Mouse (Mus musculus): Measurements from ENCODE around the gene Cdk14. TPM values are rescaled to one million over a fixed set of nuclear protein-coding genes. Genes with fewer than 3 reads are reported as not detected.

Gene Cdk14
- polyA plus RNA-seq, 1 experiment from 2014 or later = 23.5 TPM

DNA sequence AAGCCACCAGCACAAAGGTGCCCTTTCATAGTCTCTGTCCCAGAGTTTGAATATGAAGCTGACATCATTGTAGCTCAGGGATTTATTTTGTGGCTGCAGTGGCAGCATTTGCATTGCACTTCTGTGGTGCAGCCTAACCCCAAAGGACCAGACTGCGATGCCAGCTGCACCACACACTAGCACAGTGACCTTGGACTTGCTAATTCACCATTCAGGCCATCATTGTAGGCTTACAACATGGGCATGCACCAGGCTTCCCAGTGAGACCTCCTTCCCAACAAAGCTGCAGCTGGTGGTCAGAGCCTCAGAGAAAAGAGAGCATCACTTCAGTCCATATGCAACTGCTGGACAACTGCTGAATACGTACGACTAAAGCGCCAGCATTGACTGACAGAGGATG, 629.8 kb downstream of the Cdk14 start:
- H3K4me1 ChIP-seq (replicated peaks; ENCODE audit: control insufficient read depth, insufficient read depth, low read length) = no peaks in the 10 kb centered on the region
- H3K27me3 ChIP-seq (ENCODE audit: control insufficient read depth, insufficient read depth, low read length) = no peaks in the 10 kb centered on the region
- H3K9ac ChIP-seq (ENCODE audit: low read length) = no peak overlapping the region
- H3K4me2 ChIP-seq (ENCODE audit: low read depth, low read length, severe bottlenecking) = no peak overlapping the region
- H3K36me3 ChIP-seq (ENCODE audit: control insufficient read depth, insufficient read depth, low read length) = no peaks in the 10 kb centered on the region
- H3K27ac ChIP-seq (ENCODE audit: low read depth, low read length) = no peak overlapping the region
- 83% methylated on average over 4 of the region's 4 CpGs for WGBS
- no peaks in the 10 kb centered on the region for H3K9me3 ChIP-seq (ENCODE audit: control insufficient read depth, low read length)
- DNase-seq (ENCODE audit: low spot score) (no peak), ATAC-seq (replicated peaks; ENCODE audit: low FRiP score) (no peak; the same call in 1 of the 2 replicates)
- no peak overlapping the region for H3K4me3 ChIP-seq (ENCODE audit: low read depth, low read length)

DNA sequence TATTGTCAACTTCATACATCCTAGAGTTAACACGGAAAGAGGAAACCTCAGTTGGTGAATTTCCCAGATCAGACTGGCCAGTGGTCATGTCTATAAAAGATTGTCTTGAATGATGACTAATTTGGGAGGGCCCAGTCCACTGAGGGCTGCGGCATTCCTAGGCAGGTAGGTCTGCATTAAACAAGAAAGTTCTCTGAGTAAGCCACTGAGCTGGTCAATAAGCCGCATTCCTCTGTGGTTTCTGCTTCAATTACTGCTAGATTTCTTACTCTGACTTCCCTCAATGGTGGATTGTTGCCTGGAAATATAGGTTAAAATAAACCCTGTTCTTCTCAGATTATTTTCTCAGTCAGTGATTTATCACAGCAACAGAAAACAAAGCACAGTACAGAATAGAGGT, 631.6 kb downstream of the Cdk14 start:
- Histone ChIP-seq H3K4me3 (ENCODE audit: low read depth, low read length) (no peak overlapping the region), H3K4me1 (replicated peaks; ENCODE audit: control insufficient read depth, insufficient read depth, low read length) (no peaks in the 10 kb centered on the region), H3K9ac (ENCODE audit: low read length) (no peak overlapping the region), H3K36me3 (ENCODE audit: control insufficient read depth, insufficient read depth, low read length) (no peaks in the 10 kb centered on the region), H3K27me3 (ENCODE audit: control insufficient read depth, insufficient read depth, low read length) (no peaks in the 10 kb centered on the region), H3K27ac (ENCODE audit: low read depth, low read length) (no peak overlapping the region), H3K9me3 (ENCODE audit: control insufficient read depth, low read length) (no peaks in the 10 kb centered on the region), H3K4me2 (ENCODE audit: low read depth, low read length, severe bottlenecking) (no peak overlapping the region)
- no peak for DNase-seq (ENCODE audit: low spot score)
- 89% methylated on average over 3 of the region's 3 CpGs for WGBS
- no peak for ATAC-seq (replicated peaks; ENCODE audit: low FRiP score)

DNA sequence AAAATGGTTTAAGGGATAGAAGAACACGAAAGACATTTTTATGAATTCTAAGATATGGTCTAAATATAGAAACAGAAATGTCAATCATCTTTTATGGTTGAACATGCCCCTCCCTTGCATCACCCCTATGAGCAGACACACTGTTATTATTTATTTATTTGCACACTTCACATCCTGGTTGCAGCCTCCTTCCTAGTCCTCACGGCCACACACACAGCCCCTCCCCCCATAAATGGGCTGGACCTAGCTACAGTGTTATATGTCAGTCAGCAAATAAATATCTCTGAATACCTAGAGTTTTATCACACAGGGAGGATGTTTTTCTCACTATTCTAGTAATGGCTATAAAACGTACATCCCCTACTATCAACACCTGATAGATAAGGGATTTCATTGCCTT, 633.3 kb downstream of the Cdk14 start:
- Histone ChIP-seq H3K9me3 (ENCODE audit: control insufficient read depth, low read length) (no peaks in the 10 kb centered on the region), H3K4me2 (ENCODE audit: low read depth, low read length, severe bottlenecking) (no peak overlapping the region), H3K27ac (ENCODE audit: low read depth, low read length) (no peak overlapping the region), H3K27me3 (ENCODE audit: control insufficient read depth, insufficient read depth, low read length) (no peaks in the 10 kb centered on the region), H3K36me3 (ENCODE audit: control insufficient read depth, insufficient read depth, low read length) (no peaks in the 10 kb centered on the region), H3K4me3 (ENCODE audit: low read depth, low read length) (no peak overlapping the region), H3K4me1 (replicated peaks; ENCODE audit: control insufficient read depth, insufficient read depth, low read length) (no peaks in the 10 kb centered on the region), H3K9ac (ENCODE audit: low read length) (no peak overlapping the region)
- ATAC-seq (replicated peaks; ENCODE audit: low FRiP score) (no peak), DNase-seq (ENCODE audit: low spot score) (no peak)
- 90% methylated on average over 3 of the region's 3 CpGs for WGBS

DNA sequence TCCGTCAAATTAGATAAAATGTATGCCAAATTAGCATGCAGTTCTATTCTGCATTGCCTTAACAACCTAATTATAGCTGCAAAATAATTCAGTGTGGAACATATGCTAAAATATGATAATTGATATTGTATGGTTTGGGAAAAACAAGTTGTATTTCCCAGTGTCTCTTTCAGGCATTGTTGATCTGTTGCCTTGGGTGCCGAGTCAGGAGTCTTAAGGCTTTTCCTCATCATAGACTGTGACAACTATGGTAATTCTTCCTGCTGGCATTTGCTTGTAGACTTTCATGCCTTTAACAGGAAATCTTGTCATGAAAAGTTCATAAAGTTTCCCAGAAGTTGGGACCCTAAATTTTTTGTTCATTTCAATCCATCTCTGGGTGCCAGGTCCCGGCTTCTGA, 641.8 kb downstream of the Cdk14 start:
- DNase-seq (ENCODE audit: low spot score) = no peak
- H3K27me3 ChIP-seq (ENCODE audit: control insufficient read depth, insufficient read depth, low read length) = no peaks in the 10 kb centered on the region
- H3K9ac ChIP-seq (ENCODE audit: low read length) = no peak overlapping the region
- 86% methylated on average over 3 of the region's 3 CpGs for WGBS
- ATAC-seq (replicated peaks; ENCODE audit: low FRiP score) = no peak
- H3K9me3 ChIP-seq (ENCODE audit: control insufficient read depth, low read length) = no peaks in the 10 kb centered on the region
- no peak overlapping the region for H3K27ac ChIP-seq (ENCODE audit: low read depth, low read length)
- H3K36me3 ChIP-seq (ENCODE audit: control insufficient read depth, insufficient read depth, low read length) = no peaks in the 10 kb centered on the region
- H3K4me2 ChIP-seq (ENCODE audit: low read depth, low read length, severe bottlenecking) = no peak overlapping the region
- H3K4me1 ChIP-seq (replicated peaks; ENCODE audit: control insufficient read depth, insufficient read depth, low read length) = peaks cover 4% of the 10 kb centered on the region
- no peak overlapping the region for H3K4me3 ChIP-seq (ENCODE audit: low read depth, low read length)

DNA sequence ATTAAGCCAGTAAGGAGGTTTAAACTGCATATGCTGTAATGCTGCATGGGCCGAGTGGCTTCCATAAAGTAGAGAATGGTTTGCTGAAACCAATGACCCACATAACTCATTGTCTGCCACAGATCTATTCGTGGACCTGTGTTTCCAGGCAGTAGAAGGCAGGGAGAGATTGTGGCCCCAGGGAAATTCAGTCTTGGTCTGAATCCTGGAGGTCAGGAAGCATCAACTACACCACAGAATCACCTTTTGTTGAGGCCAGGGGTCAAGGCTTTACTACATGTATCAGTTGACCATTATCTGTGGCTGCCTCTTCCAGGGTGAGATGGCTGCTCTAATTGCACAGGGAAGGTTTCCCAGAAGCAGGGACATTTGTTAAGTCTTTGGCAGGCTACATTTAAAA, 643.6 kb downstream of the Cdk14 start:
- ATAC-seq (replicated peaks; ENCODE audit: low FRiP score) (no peak), DNase-seq (ENCODE audit: low spot score) (no peak)
- no peak overlapping the region for H3K4me2 ChIP-seq (ENCODE audit: low read depth, low read length, severe bottlenecking)
- no peak overlapping the region for H3K27ac ChIP-seq (ENCODE audit: low read depth, low read length)
- no peaks in the 10 kb centered on the region for H3K27me3 ChIP-seq (ENCODE audit: control insufficient read depth, insufficient read depth, low read length)
- WGBS = 69% methylated on average over 2 of the region's 2 CpGs
- H3K4me3 ChIP-seq (ENCODE audit: low read depth, low read length) = no peak overlapping the region
- H3K9me3 ChIP-seq (ENCODE audit: control insufficient read depth, low read length) = no peaks in the 10 kb centered on the region
- H3K36me3 ChIP-seq (ENCODE audit: control insufficient read depth, insufficient read depth, low read length) = no peaks in the 10 kb centered on the region
- no peak overlapping the region for H3K9ac ChIP-seq (ENCODE audit: low read length)
- H3K4me1 ChIP-seq (replicated peaks; ENCODE audit: control insufficient read depth, insufficient read depth, low read length) = peaks cover 6% of the 10 kb centered on the region

DNA sequence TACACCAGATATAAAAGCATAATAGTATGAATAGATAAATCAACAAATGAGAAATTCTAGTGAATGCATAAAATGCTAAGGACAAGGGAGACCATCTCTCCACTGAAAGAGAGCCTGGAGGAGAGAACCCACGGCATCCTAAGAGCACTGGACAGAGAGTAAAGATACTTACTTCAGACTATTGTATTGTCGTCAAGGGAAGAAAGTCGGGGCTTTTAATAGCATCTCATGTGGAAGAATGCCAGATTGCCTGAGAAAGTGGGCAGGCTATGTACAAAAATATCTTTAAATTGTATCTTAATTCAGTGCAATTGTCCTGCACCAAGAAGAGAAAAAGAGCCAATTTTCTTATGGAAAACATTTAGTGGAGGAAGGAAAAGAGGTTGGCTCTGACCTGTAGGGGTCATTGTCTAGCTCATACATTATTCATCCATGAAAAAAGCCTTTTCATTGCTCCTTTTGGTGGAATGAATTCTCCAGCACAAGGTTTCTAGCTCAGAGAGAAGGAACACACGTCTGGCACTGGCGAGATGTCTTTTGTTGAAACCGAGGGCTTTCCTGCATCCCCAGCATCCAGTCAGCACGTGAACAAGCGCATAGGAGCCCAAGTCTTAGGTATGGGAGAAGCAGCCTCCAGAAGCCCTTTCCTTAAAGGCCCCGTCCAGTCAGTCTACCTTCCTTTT, 646.9 kb downstream of the Cdk14 start:
- H3K9ac ChIP-seq (ENCODE audit: low read length) = no peak overlapping the region
- no peaks in the 10 kb centered on the region for H3K36me3 ChIP-seq (ENCODE audit: control insufficient read depth, insufficient read depth, low read length)
- H3K9me3 ChIP-seq (ENCODE audit: control insufficient read depth, low read length) = no peaks in the 10 kb centered on the region
- H3K27ac ChIP-seq (ENCODE audit: low read depth, low read length) = peak overlapping the region; percentile 59; the same call in 1 of the 2 replicates
- ATAC-seq (replicated peaks; ENCODE audit: low FRiP score) (peak; percentile 72), DNase-seq (ENCODE audit: low spot score) (no peak)
- H3K4me2 ChIP-seq (ENCODE audit: low read depth, low read length, severe bottlenecking) = no peak overlapping the region
- WGBS = 19% methylated on average over 9 of the region's 9 CpGs
- H3K4me3 ChIP-seq (ENCODE audit: low read depth, low read length) = no peak overlapping the region
- H3K27me3 ChIP-seq (ENCODE audit: control insufficient read depth, insufficient read depth, low read length) = no peaks in the 10 kb centered on the region
- peaks cover 6% of the 10 kb centered on the region for H3K4me1 ChIP-seq (replicated peaks; ENCODE audit: control insufficient read depth, insufficient read depth, low read length)

DNA sequence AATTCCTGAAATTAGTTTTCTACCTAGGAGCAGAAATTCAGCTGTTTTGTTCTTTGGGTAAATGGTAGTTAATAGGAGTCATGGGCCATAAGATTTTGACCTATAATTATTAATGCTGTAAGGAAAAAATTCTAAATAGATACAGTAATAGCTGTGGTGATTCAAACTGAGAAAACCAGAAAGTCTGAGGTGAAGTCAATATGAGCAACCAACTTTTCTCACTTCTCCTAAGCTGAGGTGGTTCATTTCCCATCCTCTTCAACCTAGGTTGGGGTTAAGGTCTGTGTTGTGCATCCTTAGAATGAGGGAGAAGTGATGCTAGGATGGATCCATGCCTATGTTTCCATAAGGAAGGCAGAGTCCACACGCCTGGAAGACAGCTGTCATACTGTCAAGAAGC, 649.5 kb downstream of the Cdk14 start:
- H3K27me3 ChIP-seq (ENCODE audit: control insufficient read depth, insufficient read depth, low read length) = no peaks in the 10 kb centered on the region
- no peak overlapping the region for H3K4me2 ChIP-seq (ENCODE audit: low read depth, low read length, severe bottlenecking)
- DNase-seq (ENCODE audit: low spot score) (no peak), ATAC-seq (replicated peaks; ENCODE audit: low FRiP score) (no peak)
- no peak overlapping the region for H3K4me3 ChIP-seq (ENCODE audit: low read depth, low read length)
- H3K9me3 ChIP-seq (ENCODE audit: control insufficient read depth, low read length) = no peaks in the 10 kb centered on the region
- no peak overlapping the region for H3K9ac ChIP-seq (ENCODE audit: low read length)
- H3K27ac ChIP-seq (ENCODE audit: low read depth, low read length) = no peak overlapping the region
- peaks cover 6% of the 10 kb centered on the region for H3K4me1 ChIP-seq (replicated peaks; ENCODE audit: control insufficient read depth, insufficient read depth, low read length)
- WGBS = 91% methylated on average over 1 of the region's 1 CpGs
- H3K36me3 ChIP-seq (ENCODE audit: control insufficient read depth, insufficient read depth, low read length) = no peaks in the 10 kb centered on the region

DNA sequence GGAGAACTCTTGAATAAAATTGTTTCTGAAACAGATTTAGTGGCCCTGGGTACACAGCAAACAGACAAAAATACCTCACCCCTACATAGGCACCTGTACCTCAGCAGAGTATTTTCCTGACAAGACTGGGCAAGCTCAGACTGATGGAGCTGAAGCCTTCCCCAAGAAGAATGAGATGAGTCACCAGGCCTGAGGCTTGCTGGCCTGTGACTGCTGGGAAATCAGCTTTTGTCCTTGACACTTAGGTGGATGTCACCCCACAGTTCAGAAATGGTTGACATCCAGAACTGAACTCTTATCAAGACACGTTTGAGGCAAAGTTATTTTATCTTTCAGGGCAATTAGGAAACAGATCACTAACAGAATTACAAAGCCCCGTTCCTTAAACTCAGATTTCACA, 652.2 kb downstream of the Cdk14 start:
- no peak overlapping the region for H3K4me3 ChIP-seq (ENCODE audit: low read depth, low read length)
- no peaks in the 10 kb centered on the region for H3K9me3 ChIP-seq (ENCODE audit: control insufficient read depth, low read length)
- H3K9ac ChIP-seq (ENCODE audit: low read length) = no peak overlapping the region
- no peak overlapping the region for H3K4me2 ChIP-seq (ENCODE audit: low read depth, low read length, severe bottlenecking)
- DNase-seq (ENCODE audit: low spot score) (no peak), ATAC-seq (replicated peaks; ENCODE audit: low FRiP score) (no peak)
- H3K27ac ChIP-seq (ENCODE audit: low read depth, low read length) = no peak overlapping the region
- no peaks in the 10 kb centered on the region for H3K27me3 ChIP-seq (ENCODE audit: control insufficient read depth, insufficient read depth, low read length)
- H3K4me1 ChIP-seq (replicated peaks; ENCODE audit: control insufficient read depth, insufficient read depth, low read length) = no peaks in the 10 kb centered on the region
- H3K36me3 ChIP-seq (ENCODE audit: control insufficient read depth, insufficient read depth, low read length) = no peaks in the 10 kb centered on the region
- WGBS = 86% methylated on average over 2 of the region's 2 CpGs

DNA sequence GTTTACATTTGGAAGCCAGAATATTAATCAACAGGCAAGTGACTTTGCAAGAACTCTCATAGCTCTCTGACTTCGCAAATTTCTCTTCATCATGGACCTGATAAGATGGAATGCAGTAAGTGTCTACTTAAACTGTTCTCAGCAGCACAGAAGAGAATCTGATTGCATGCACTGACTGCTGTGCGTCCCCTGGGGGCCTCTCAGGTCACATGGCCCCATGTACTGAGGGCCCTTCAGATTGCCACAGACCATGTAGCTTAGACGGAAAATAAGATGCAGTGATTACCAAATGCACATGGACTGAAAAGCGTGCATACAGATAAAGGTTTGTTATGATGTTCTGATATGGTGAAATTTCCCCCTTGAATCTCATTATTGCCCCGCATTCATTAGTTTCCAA, 653.4 kb downstream of the Cdk14 start:
- no peaks in the 10 kb centered on the region for H3K36me3 ChIP-seq (ENCODE audit: control insufficient read depth, insufficient read depth, low read length)
- H3K4me2 ChIP-seq (ENCODE audit: low read depth, low read length, severe bottlenecking) = no peak overlapping the region
- no peaks in the 10 kb centered on the region for H3K9me3 ChIP-seq (ENCODE audit: control insufficient read depth, low read length)
- H3K4me3 ChIP-seq (ENCODE audit: low read depth, low read length) = no peak overlapping the region
- H3K27me3 ChIP-seq (ENCODE audit: control insufficient read depth, insufficient read depth, low read length) = no peaks in the 10 kb centered on the region
- no peak overlapping the region for H3K27ac ChIP-seq (ENCODE audit: low read depth, low read length)
- DNase-seq (ENCODE audit: low spot score) (no peak), ATAC-seq (replicated peaks; ENCODE audit: low FRiP score) (no peak)
- WGBS = 85% methylated on average over 5 of the region's 5 CpGs
- H3K9ac ChIP-seq (ENCODE audit: low read length) = no peak overlapping the region
- no peaks in the 10 kb centered on the region for H3K4me1 ChIP-seq (replicated peaks; ENCODE audit: control insufficient read depth, insufficient read depth, low read length)

Measured in forebrain, embryonic 11.5 days (tissue).